Mouse (Mus musculus): ENCODE measurements around the gene Kcns3. TPM values are rescaled to one million over a fixed set of nuclear protein-coding genes. Genes with fewer than 3 reads are reported as not detected.
"Not testable (repeated sequence)": the region's sequence is repeated elsewhere in the genome, so short reads cannot be mapped to it uniquely, and the experiment has no call there.

Gene Kcns3
- polyA plus RNA-seq, 1 experiment from 2014 or later, result 0.22 TPM

- H3K9ac ChIP-seq (ENCODE audit: low read depth, low read length), result no peak overlapping the region
- WGBS, result 80% methylated on average over 5 of the region's 5 CpGs
- no peak overlapping the region for H3K27ac ChIP-seq (ENCODE audit: low read depth, low read length)
- H3K27me3 ChIP-seq (ENCODE audit: control insufficient read depth, insufficient read depth, low read length), result no peaks in the 10 kb centered on the region
- ATAC-seq (ENCODE audit: low FRiP score) (no peak), DNase-seq (ENCODE audit: low spot score) (no peak)
- no peak overlapping the region for H3K4me3 ChIP-seq (ENCODE audit: low read depth, low read length)
- no peaks in the 10 kb centered on the region for H3K4me1 ChIP-seq (replicated peaks; ENCODE audit: control insufficient read depth, insufficient read depth, low read length)
- H3K4me2 ChIP-seq (replicated peaks; ENCODE audit: low read depth, low read length), result no peak overlapping the region
- no peaks in the 10 kb centered on the region for H3K36me3 ChIP-seq (ENCODE audit: control insufficient read depth, insufficient read depth, low read length)
- H3K9me3 ChIP-seq (ENCODE audit: control insufficient read depth, low read length), result no peaks in the 10 kb centered on the region
Measured at GRCm38 (mm10) chr12:11126186-11126759, 24.6 kb downstream of the Kcns3 start.

DNA sequence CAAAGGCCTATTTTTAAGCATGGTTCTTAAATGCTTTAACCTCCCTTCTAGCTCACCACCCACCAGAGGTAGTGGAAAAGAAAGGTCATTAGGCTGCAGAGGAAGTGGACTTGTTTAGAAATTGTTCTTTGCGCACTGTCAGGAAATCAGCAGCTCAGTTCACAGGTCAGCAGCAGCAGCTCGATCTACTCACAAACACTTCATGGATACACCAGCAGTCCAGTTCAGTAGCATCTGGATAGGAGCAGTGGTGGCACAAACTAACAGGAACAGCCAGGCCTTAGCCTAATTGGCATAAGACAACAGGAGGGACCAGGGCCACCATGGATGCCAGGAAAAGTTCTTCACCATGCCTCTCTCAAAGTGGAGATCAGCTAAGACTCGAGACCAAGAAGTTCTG, 49.3 kb downstream of the Kcns3 start:
- Histone ChIP-seq H3K4me1 (replicated peaks; ENCODE audit: control insufficient read depth, insufficient read depth, low read length) (no peaks in the 10 kb centered on the region), H3K27ac (ENCODE audit: low read depth, low read length) (no peak overlapping the region), H3K4me2 (replicated peaks; ENCODE audit: low read depth, low read length) (no peak overlapping the region), H3K27me3 (ENCODE audit: control insufficient read depth, insufficient read depth, low read length) (no peaks in the 10 kb centered on the region), H3K36me3 (ENCODE audit: control insufficient read depth, insufficient read depth, low read length) (no peaks in the 10 kb centered on the region), H3K9ac (ENCODE audit: low read depth, low read length) (no peak overlapping the region), H3K4me3 (ENCODE audit: low read depth, low read length) (no peak overlapping the region), H3K9me3 (ENCODE audit: control insufficient read depth, low read length) (no peaks in the 10 kb centered on the region)
- WGBS, result 77% methylated on average over 3 of the region's 3 CpGs
- DNase-seq (ENCODE audit: low spot score), result no peak
- ATAC-seq (ENCODE audit: low FRiP score), result no peak

DNA sequence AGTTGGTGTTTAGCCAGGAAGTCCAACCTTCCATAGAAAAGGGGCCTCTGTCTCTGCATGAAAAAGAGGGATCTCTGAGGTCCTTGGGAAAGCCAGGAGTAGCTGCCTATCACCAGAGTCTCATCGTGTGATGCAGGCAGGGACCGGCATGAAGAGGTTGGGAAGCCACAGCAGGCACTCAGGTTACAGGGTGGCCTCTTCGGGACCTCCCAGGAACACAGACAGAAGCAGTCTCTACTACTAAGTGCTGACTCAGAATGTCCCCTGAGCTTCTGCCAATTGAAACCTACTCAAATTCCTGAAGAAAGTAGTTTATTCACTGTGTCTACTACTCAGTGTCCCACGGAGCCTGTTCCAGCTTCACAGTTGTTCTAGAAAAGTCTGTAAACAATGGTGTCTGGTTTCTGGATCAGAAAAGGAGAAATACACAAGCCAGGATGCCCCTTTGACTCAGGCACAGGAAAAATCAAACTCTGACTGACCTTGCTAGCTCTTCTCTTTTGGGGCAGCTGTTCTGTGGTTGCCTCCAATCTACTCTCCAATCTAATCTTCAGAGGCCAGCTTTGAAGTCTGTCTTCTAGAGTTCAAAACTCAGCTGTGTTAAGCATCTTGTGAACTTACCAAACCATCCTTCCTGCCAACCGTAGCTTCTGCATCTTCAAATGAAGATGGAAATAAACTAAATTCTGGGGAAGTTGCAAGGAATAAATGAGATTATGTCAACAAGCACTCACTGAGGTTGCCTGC, 62.1 kb downstream of the Kcns3 start:
- Histone ChIP-seq H3K9me3 (ENCODE audit: control insufficient read depth, low read length) (no peaks in the 10 kb centered on the region), H3K4me1 (replicated peaks; ENCODE audit: control insufficient read depth, insufficient read depth, low read length) (no peaks in the 10 kb centered on the region), H3K4me2 (replicated peaks; ENCODE audit: low read depth, low read length) (no peak overlapping the region), H3K27ac (ENCODE audit: low read depth, low read length) (no peak overlapping the region), H3K27me3 (ENCODE audit: control insufficient read depth, insufficient read depth, low read length) (no peaks in the 10 kb centered on the region), H3K4me3 (ENCODE audit: low read depth, low read length) (no peak overlapping the region), H3K36me3 (ENCODE audit: control insufficient read depth, insufficient read depth, low read length) (no peaks in the 10 kb centered on the region), H3K9ac (ENCODE audit: low read depth, low read length) (no peak overlapping the region)
- no peak for DNase-seq (ENCODE audit: low spot score)
- no peak for ATAC-seq (ENCODE audit: low FRiP score)
- WGBS, result 64% methylated on average over 5 of the region's 5 CpGs

GRCm38 (mm10) chr12:11086866-11087265, 64.0 kb downstream of the Kcns3 start:
- DNase-seq (ENCODE audit: low spot score) (no peak), ATAC-seq (ENCODE audit: low FRiP score) (no peak)
- no peak overlapping the region for H3K9ac ChIP-seq (ENCODE audit: low read depth, low read length)
- no peaks in the 10 kb centered on the region for H3K9me3 ChIP-seq (ENCODE audit: control insufficient read depth, low read length)
- no peak overlapping the region for H3K4me3 ChIP-seq (ENCODE audit: low read depth, low read length)
- 69% methylated on average over 5 of the region's 5 CpGs for WGBS
- H3K27ac ChIP-seq (ENCODE audit: low read depth, low read length), result no peak overlapping the region
- H3K4me2 ChIP-seq (replicated peaks; ENCODE audit: low read depth, low read length), result no peak overlapping the region
- H3K36me3 ChIP-seq (ENCODE audit: control insufficient read depth, insufficient read depth, low read length), result no peaks in the 10 kb centered on the region
- H3K27me3 ChIP-seq (ENCODE audit: control insufficient read depth, insufficient read depth, low read length), result no peaks in the 10 kb centered on the region
- no peaks in the 10 kb centered on the region for H3K4me1 ChIP-seq (replicated peaks; ENCODE audit: control insufficient read depth, insufficient read depth, low read length)

DNA sequence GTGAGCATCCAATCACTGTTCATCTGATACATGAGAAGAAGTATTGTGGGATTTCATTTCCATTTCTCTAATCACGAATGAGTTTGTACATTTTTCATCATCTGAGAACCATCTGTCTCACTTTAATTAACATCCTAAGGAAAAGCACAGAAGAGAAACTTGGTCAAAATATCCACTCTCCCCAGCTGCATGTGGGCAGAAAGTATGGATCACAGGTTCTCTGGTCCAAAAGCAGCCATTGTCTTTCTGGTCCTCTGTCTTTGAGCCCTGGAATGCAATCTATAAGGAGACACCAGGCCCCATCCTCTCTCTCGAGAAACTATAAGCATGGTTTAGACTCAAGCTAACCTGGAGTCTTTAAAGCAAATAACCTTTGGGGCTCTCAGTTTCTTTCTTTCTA, 79.8 kb downstream of the Kcns3 start:
- H3K9ac ChIP-seq (ENCODE audit: low read depth, low read length), result no peak overlapping the region
- H3K27me3 ChIP-seq (ENCODE audit: control insufficient read depth, insufficient read depth, low read length), result no peaks in the 10 kb centered on the region
- H3K27ac ChIP-seq (ENCODE audit: low read depth, low read length), result no peak overlapping the region
- H3K4me1 ChIP-seq (replicated peaks; ENCODE audit: control insufficient read depth, insufficient read depth, low read length), result no peaks in the 10 kb centered on the region
- no peak overlapping the region for H3K4me2 ChIP-seq (replicated peaks; ENCODE audit: low read depth, low read length)
- DNase-seq (ENCODE audit: low spot score) (no peak), ATAC-seq (ENCODE audit: low FRiP score) (no peak)
- no peak overlapping the region for H3K4me3 ChIP-seq (ENCODE audit: low read depth, low read length)
- WGBS, result 85% methylated on average over 2 of the region's 2 CpGs
- no peaks in the 10 kb centered on the region for H3K9me3 ChIP-seq (ENCODE audit: control insufficient read depth, low read length)
- no peaks in the 10 kb centered on the region for H3K36me3 ChIP-seq (ENCODE audit: control insufficient read depth, insufficient read depth, low read length)

- ATAC-seq (ENCODE audit: low FRiP score) (no peak; the same call in 1 of the 2 replicates), DNase-seq (ENCODE audit: low spot score) (no peak)
- no peaks in the 10 kb centered on the region for H3K36me3 ChIP-seq (ENCODE audit: control insufficient read depth, insufficient read depth, low read length)
- no peak overlapping the region for H3K4me3 ChIP-seq (ENCODE audit: low read depth, low read length)
- H3K9ac ChIP-seq (ENCODE audit: low read depth, low read length), result no peak overlapping the region
- H3K27me3 ChIP-seq (ENCODE audit: control insufficient read depth, insufficient read depth, low read length), result no peaks in the 10 kb centered on the region
- no peaks in the 10 kb centered on the region for H3K9me3 ChIP-seq (ENCODE audit: control insufficient read depth, low read length)
- 55% methylated on average over 2 of the region's 2 CpGs for WGBS
- no peaks in the 10 kb centered on the region for H3K4me1 ChIP-seq (replicated peaks; ENCODE audit: control insufficient read depth, insufficient read depth, low read length)
- H3K4me2 ChIP-seq (replicated peaks; ENCODE audit: low read depth, low read length), result no peak overlapping the region
- H3K27ac ChIP-seq (ENCODE audit: low read depth, low read length), result no peak overlapping the region
Measured at GRCm38 (mm10) chr12:11066865-11067264, 84.0 kb downstream of the Kcns3 start.

- not testable (repeated sequence) for H3K4me1 ChIP-seq (replicated peaks; ENCODE audit: control insufficient read depth, insufficient read depth, low read length); H3K4me2 ChIP-seq (replicated peaks; ENCODE audit: low read depth, low read length); H3K9me3 ChIP-seq (ENCODE audit: control insufficient read depth, low read length); H3K36me3 ChIP-seq (ENCODE audit: control insufficient read depth, insufficient read depth, low read length); H3K27me3 ChIP-seq (ENCODE audit: control insufficient read depth, insufficient read depth, low read length); H3K27ac ChIP-seq (ENCODE audit: low read depth, low read length); H3K9ac ChIP-seq (ENCODE audit: low read depth, low read length); H3K4me3 ChIP-seq (ENCODE audit: low read depth, low read length); DNase-seq (ENCODE audit: low spot score); ATAC-seq (ENCODE audit: low FRiP score)
- WGBS, result 72% methylated on average over 4 of the region's 4 CpGs
Measured at GRCm38 (mm10) chr12:11052676-11053075, 98.2 kb downstream of the Kcns3 start.

DNA sequence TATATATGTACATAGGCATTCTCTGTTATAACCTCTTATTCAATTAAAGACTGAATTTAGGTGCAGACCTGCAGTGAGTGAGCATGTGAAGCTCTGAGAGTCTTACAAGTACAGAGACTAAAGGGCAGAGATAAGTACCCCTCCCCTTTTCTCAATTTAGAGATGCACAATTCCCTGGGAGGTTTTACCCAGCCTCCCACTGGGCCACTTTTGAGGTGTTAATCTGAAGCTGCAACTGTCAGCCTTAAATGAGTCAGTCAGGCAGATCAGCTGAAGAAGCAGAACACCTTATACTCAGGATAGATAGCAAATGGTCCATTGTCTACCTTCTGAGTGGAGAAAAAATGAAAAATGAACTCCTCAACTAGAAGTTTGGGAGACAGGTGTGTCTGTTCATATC, 109.0 kb downstream of the Kcns3 start:
- H3K4me3 ChIP-seq (ENCODE audit: low read depth, low read length), result no peak overlapping the region
- no peaks in the 10 kb centered on the region for H3K4me1 ChIP-seq (replicated peaks; ENCODE audit: control insufficient read depth, insufficient read depth, low read length)
- no peak overlapping the region for H3K4me2 ChIP-seq (replicated peaks; ENCODE audit: low read depth, low read length)
- no peak overlapping the region for H3K9ac ChIP-seq (ENCODE audit: low read depth, low read length)
- no peaks in the 10 kb centered on the region for H3K9me3 ChIP-seq (ENCODE audit: control insufficient read depth, low read length)
- no peak for ATAC-seq (ENCODE audit: low FRiP score)
- no peak overlapping the region for H3K27ac ChIP-seq (ENCODE audit: low read depth, low read length)
- no peaks in the 10 kb centered on the region for H3K27me3 ChIP-seq (ENCODE audit: control insufficient read depth, insufficient read depth, low read length)
- no peak for DNase-seq (ENCODE audit: low spot score)
- H3K36me3 ChIP-seq (ENCODE audit: control insufficient read depth, insufficient read depth, low read length), result no peaks in the 10 kb centered on the region

Measured in hindbrain, embryonic 11.5 days (tissue).